Mouse (Mus musculus) frontal cortex, adult (tissue): Measurements from ENCODE around the gene Rerg.

Source experiments
- ATAC-seq: cut with Nextera tagmentation; 2 replicates; pipeline ENCODE4 v1.9.2; 2017; ENCODE audit warnings: mild to moderate bottlenecking, moderate library complexity, mixed read lengths; ENCODE audit not compliant: low TSS enrichment

Rerg gene

GRCm38 (mm10) chr6:137017216-137017973 is 152.9 kb downstream of the Rerg start:
- ATAC-seq, result no peak

GRCm38 (mm10) chr6:137014346-137014745 is 156.0 kb downstream of the Rerg start:
- ATAC-seq, result no peak

- no peak for ATAC-seq
Measured at GRCm38 (mm10) chr6:137011187-137011586, 159.1 kb downstream of the Rerg start.
